Mouse (Mus musculus) small intestine, adult 2 months (tissue): ENCODE measurements around the gene Rxylt1. TPM values are rescaled to one million over a fixed set of nuclear protein-coding genes. Genes with fewer than 3 reads are reported as not detected.

Experiments used
- H3K27ac ChIP-seq: fragments of 200-500 bp; 2 replicates; pipeline ENCODE4 v1.5.1; 2012; ENCODE audit warnings: low read depth, low read length, control low read depth, inconsistent platforms; ENCODE audit not compliant: insufficient read depth
- H3K27me3 ChIP-seq: fragments of 200-500 bp; 2 replicates; pipeline ENCODE4 v1.6.1; 2012; ENCODE audit warnings: mild to moderate bottlenecking, moderate library complexity, low read length, inconsistent platforms; ENCODE audit not compliant: control insufficient read depth, insufficient read depth
- H3K36me3 ChIP-seq: fragments of 200-500 bp; 2 replicates; pipeline ENCODE4 v1.6.1; 2012; ENCODE audit warnings: mild to moderate bottlenecking, low read length, control low read depth, inconsistent platforms; ENCODE audit not compliant: control insufficient read depth, insufficient read depth
- H3K4me1 ChIP-seq: fragments of 200-500 bp; 2 replicates; pipeline ENCODE4 v1.6.1; 2012; ENCODE audit warnings: low read length, inconsistent platforms, mixed read lengths; ENCODE audit not compliant: control insufficient read depth, insufficient read depth, insufficient read length
- H3K4me3 ChIP-seq: fragments of 200-500 bp; 2 replicates; pipeline ENCODE4 v1.5.1; 2012; ENCODE audit warnings: low read depth, mild to moderate bottlenecking, control low read depth, inconsistent platforms, low read length, moderate library complexity
- CTCF ChIP-seq: fragments of 200-500 bp; IDR thresholded peaks from 2 replicates; pipeline ENCODE4 v1.5.1; 2012; ENCODE audit warnings: low read depth, mild to moderate bottlenecking, control low read depth, inconsistent platforms, low read length, moderate library complexity, mixed read lengths; ENCODE audit not compliant: insufficient replicate concordance, insufficient read length; ENCODE audit errors: extremely low read depth
- POLR2A ChIP-seq: fragments of 200-500 bp; IDR thresholded peaks from 2 replicates; pipeline ENCODE4 v1.6.1; 2012; ENCODE audit warnings: low read depth, mild to moderate bottlenecking, control low read depth, inconsistent platforms, low read length, moderate library complexity
- WGBS: fragments of 180-500 bp; shearing (Covaris S2); methylation state at CpG from one replicate; pipeline ENCODE4 v1.1.7; 2018; 5-methylcytosine and 5-hydroxymethylcytosine counted together
- polyA plus RNA-seq: library from polyadenylated mRNA; depleted of rRNA; stranded (reverse); fragments of >200 nt; gene quantifications from 2 replicates; pipeline ENCODE4 v1.2.3, GENCODE M21; 2012; rRNA removed

The Rxylt1 gene
- polyA plus RNA-seq, 1 experiment, result 2.6 TPM

DNA sequence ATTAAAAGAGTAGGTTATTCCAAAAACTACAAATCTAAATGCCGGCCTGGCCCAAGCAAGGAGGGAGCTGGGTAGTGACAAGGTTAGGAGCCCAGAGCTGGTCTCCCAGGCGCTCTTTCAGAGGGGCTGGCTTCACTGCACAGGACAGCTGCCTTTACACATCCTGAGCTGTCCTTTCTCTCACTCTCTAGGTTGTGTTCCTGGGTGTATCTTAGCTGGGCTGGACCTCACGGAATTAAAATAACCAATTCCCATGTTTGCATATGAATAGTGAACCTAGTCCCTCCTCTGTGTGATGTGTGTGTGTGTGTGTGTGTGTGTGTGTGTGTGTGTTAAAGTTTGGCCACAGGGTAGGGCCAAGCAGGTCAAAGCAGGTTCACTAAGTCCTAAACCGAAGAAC, 52.2 kb downstream of the Rxylt1 start:
- Histone ChIP-seq H3K27me3 (peaks cover 5% of the 10 kb centered on the region; the same call in 1 of the 2 replicates), H3K27ac (no peak overlapping the region), H3K4me1 (peaks cover 3% of the 10 kb centered on the region; the same call in 1 of the 2 replicates), H3K4me3 (no peak overlapping the region), H3K36me3 (no peaks in the 10 kb centered on the region)
- TF ChIP-seq POLR2A (no peak), CTCF (no peak)
- WGBS, result 74% methylated on average over 4 of the region's 4 CpGs

DNA sequence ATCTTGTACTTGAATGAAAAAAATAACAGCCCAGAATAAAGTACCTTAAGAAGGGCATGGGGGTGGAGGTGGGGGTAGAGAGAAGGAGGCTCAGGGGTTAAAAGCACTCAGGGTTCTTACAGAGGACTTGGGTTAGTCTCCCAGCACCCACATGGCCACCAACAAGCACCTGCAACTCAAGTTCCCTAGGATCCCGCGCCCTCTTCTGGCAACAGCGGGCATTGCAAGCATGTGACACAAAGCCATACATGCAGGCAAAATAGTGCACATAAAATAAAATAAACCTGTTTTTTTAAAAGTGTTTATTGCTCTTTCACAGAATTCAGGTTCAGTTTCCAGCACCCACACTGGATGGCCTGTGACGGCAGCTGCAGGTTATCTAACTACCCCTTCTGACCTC, 56.8 kb downstream of the Rxylt1 start:
- Histone ChIP-seq H3K4me1 (no peaks in the 10 kb centered on the region), H3K4me3 (no peak overlapping the region), H3K36me3 (no peaks in the 10 kb centered on the region), H3K27me3 (no peaks in the 10 kb centered on the region), H3K27ac (no peak overlapping the region)
- TF ChIP-seq POLR2A, result no peak
- TF ChIP-seq CTCF, result peak; percentile 62; the same call in 1 of the 2 replicates
- 53% methylated on average over 4 of the region's 4 CpGs for WGBS

DNA sequence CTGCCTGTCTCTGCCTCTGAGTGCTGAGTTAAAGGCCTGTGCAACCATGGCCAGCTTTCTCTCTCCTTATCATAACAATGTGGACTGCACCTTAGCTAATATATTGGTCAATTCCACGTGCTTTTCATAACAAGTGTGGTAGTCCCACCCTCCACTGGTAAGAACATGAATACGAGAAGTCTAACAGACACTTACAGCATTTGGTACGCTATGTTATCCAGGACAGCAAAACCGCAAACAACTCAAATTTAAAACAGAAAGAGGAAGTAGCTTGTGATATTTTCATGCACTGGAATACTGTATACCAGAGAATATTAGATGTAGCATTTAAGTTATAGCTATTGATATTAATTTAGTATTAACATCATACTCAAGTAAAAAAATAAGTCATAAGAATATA, 57.6 kb downstream of the Rxylt1 start:
- Histone ChIP-seq H3K27me3 (no peaks in the 10 kb centered on the region), H3K4me1 (no peaks in the 10 kb centered on the region), H3K27ac (no peak overlapping the region), H3K36me3 (no peaks in the 10 kb centered on the region), H3K4me3 (no peak overlapping the region)
- no peak for TF ChIP-seq POLR2A
- WGBS, result 80% methylated on average over 4 of the region's 4 CpGs

DNA sequence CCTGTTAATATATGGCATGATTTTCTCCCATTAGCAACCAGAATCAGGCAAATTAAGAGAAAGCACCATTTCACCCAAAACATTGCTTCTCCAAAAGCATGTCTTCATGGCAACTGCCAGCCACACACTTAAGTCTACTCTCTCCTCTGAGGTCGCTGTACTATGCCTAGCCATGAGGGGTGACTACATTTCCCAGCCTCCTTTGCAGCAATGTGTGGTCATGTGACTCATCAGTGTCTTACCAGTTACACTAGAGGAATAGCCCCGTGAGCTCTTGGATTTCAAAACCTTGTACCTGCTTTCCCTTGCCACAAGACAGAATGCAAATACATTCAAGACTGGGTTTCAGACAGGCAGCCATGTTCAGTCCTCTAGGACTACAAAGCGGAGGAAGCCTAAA, 58.6 kb downstream of the Rxylt1 start:
- H3K4me3 ChIP-seq, result no peak overlapping the region
- no peaks in the 10 kb centered on the region for H3K4me1 ChIP-seq
- H3K27ac ChIP-seq, result no peak overlapping the region
- 41% methylated on average over 3 of the region's 3 CpGs for WGBS
- H3K36me3 ChIP-seq, result no peaks in the 10 kb centered on the region
- H3K27me3 ChIP-seq, result no peaks in the 10 kb centered on the region
- TF ChIP-seq CTCF, result no peak
- TF ChIP-seq POLR2A, result no peak

DNA sequence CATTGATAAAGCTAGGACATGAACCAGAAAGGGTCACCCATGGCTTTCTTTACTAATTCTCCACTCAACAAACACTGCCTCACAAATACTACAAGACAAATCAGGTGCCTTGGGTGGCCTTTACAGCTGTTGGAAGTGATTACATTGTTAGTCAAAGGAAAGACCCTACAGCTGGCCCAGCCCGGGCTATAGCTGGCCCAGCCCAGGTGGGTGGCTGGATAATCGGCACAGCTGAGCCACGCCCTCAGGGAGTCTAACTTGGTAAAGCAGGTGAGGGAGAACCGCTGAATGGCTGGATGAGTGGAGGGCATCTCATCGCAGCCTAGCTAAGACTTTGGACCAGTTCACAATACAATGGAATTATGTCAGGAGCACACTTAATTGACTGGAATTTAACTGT, 63.9 kb downstream of the Rxylt1 start:
- no peak overlapping the region for H3K4me3 ChIP-seq
- TF ChIP-seq POLR2A, result no peak
- TF ChIP-seq CTCF, result no peak
- no peaks in the 10 kb centered on the region for H3K27me3 ChIP-seq
- H3K27ac ChIP-seq, result no peak overlapping the region
- 31% methylated on average over 5 of the region's 5 CpGs for WGBS
- no peaks in the 10 kb centered on the region for H3K36me3 ChIP-seq
- peaks cover 2% of the 10 kb centered on the region; the same call in 1 of the 2 replicates for H3K4me1 ChIP-seq

DNA sequence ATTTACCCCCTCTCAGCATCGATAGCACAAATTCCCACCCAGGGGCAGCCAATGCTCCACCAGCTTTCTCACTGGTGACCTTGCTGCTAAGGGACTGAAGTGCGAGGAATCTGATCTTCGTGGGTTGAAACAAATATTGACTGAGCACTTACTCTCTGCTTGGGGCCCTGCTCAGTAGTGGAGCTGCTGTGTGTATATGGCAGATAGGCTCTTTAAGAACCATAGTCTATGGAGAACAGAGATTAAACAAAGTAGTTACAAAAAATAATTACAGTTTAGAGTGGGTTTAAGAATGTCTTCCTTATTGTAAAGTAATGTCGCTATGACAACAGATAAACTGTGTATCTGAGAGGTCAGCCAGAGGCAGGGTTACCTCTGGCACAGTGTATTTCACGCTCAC, 66.8 kb downstream of the Rxylt1 start:
- Histone ChIP-seq H3K4me1 (peaks cover 2% of the 10 kb centered on the region; the same call in 1 of the 2 replicates), H3K27me3 (no peaks in the 10 kb centered on the region), H3K4me3 (no peak overlapping the region), H3K27ac (no peak overlapping the region), H3K36me3 (no peaks in the 10 kb centered on the region)
- 63% methylated on average over 5 of the region's 5 CpGs for WGBS
- TF ChIP-seq POLR2A, result no peak
- TF ChIP-seq CTCF, result no peak

DNA sequence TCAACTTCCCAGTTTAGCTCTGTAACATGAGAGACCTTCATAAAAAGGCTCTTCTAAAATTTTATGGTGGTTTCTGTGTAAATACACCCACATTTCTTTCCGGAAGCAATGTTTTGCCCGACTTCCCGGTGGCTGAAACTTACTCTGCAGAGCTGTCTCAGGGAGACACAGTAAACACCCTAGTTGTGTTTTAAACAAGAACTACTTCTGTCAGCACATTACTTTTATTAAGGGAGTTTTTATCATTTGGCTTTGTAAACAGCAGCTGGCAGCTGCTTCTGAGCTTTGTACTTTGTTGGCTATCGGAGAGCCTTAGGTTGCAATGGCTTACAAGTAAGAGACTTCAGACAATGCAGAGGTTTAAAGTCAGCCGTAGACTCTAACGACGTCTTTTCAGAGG, 67.4 kb downstream of the Rxylt1 start:
- Histone ChIP-seq H3K27me3 (no peaks in the 10 kb centered on the region), H3K36me3 (no peaks in the 10 kb centered on the region), H3K4me3 (no peak overlapping the region), H3K4me1 (peaks cover 2% of the 10 kb centered on the region; the same call in 1 of the 2 replicates), H3K27ac (no peak overlapping the region)
- 6% methylated on average over 7 of the region's 7 CpGs for WGBS
- TF ChIP-seq POLR2A, result no peak
- TF ChIP-seq CTCF, result no peak

Other genes starting within 250 kb of the Rxylt1 start
- 1.4 and 1.6 TPM in 2 replicates for gene Srgap1, start 50.1 kb downstream of the Rxylt1 start, polyA plus RNA-seq